Mouse (Mus musculus) right cerebral cortex, postnatal 4 days (tissue): Measurements from ENCODE around the gene Ptpn11.
"Not testable (repeated sequence)": the region's sequence is repeated elsewhere in the genome, so short reads cannot be mapped to it uniquely, and the experiment has no call there.

ENCODE experiments used
- DNase-seq: peaks from one replicate; pipeline ENCODE4 v3.0.0-alpha.2; 2022

The Ptpn11 gene

DNA sequence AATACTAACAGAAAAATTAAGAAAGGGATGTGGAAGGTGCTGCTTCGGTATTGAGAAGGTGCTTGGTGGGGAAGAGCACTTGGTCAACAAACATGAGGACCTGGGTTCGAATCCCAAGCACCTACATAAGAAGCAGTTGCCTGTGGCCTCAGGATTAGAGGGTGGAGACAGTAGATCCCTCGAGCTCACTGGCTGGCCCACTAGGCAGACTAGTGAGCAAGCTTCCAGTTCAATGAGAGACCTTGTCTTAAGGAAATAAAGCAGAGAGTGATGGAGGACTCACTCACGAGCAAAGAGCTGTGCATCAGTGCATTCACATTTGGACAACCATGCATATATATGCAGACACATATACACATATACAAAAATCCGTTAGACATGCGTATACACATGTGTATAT, 20.9 kb upstream of the Ptpn11 start:
- no peak for DNase-seq

DNA sequence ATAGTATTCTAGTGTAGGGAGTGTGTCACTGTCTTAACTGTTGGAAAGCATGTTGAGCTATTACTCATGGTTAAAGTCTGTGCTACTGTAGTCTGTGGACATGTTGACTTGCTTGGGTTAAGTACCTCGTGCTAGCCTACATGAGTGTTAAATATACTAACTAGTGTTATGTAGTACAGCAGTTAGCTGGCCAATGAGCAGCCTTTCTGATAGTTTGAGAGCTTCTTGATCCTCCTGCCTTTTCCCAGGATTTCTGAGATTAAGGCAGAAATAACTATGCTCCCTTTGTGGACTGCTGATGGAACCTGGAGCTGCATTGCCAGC, 19.4 kb upstream of the Ptpn11 start:
- DNase-seq, result no peak

DNA sequence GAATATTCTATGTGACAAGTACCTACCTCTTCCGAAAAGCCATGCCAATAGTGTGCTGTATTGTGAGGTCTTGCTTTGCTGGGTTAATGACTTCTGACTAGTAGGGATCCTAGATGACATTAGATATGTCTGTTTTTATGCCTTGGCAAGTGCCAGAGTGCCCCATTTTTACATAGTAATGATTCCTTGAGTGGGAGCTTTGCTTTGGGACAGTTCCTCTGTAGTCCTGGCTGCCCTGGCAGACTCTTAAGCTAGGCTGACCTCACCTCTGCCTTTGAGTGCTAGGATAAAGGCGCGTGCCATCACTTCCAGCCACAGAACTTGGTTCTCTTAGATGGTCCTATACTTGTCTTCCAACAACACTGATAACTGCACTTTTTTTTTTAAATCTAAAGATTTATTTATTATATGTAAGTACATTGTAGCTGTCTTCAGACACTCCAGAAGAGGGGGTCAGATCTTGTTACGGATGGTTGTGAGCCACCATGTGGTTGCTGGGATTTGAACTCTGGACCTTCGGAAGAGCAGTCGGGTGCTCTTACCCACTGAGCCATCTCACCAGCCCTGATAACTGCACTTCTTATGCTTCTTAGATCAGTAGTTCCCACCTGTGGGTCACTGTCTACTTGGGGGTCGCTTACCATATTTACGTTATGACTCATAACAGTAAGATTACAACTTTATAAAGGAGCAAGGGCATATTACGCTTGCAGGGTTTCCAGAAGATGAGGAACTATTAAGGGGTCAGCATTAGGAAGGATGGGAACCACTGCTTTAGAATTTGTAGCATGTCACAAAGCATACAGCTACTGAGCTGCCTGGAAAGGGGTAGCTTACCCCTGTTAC, 18.8 kb upstream of the Ptpn11 start:
- no peak for DNase-seq

DNA sequence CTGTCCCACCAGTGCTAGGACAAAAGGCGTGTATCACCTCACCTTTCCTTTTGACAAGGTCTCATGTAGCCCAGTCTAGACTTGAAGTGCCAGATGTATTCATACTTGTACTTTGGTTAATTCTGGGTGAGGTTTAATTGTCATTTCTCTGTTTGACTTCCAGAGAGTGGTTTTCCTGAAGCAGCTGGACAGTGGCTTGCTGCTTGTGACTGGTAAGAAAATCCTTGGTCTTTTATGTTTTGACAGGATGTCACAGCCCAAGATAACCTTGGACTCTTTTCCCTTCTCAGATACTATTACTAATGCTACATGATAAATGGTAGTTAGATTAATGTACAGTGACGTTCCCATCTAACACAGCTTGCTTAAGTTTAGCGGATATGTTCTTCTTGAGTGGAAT, 15.8 kb upstream of the Ptpn11 start:
- DNase-seq, result no peak

DNA sequence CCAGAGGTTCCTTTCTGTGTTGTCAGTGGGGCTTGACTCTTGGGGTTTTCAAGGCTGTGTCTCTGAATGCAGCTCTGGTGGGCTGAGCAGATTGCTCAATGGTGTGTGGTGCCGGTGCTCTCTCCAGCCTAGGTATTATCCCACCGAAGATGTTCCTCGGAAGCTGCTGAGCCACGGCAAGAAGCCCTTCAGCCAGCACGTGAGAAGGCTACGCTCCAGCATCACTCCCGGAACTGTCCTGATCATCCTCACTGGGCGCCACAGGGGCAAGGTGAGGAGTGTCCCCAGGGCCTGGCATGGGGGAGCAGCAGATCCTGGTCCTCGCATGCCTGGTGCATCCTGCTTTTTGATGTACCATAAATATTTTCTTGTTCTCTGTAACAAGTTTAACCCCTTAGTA, 15.3 kb upstream of the Ptpn11 start:
- DNase-seq, result no peak

DNA sequence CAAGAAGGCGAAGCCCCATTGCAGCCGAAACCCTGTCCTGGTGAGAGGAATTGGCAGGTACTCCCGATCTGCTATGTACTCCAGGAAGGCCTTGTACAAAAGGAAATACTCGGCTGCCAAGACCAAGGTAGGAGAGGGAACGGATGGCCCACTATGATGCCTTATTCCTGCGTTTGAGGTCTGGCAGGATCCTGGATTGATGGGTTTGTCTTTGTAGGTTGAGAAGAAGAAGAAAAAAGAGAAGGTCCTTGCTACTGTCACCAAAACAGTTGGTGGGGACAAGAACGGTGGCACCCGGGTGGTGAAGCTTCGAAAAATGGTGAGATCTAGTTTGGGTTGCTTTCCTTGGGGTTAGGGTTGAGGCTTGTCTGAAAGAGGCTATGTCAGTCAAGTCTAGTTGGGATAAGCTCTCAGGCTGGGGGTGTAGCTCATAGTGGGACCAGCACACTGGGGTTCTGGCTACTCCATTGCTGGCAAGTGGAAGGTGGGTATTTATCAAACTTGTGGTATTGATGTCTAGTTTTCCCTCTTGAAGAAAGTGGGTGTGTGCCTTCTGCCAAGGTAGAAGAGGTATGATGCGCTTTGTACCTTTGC, 14.4 kb upstream of the Ptpn11 start:
- not testable (repeated sequence) for DNase-seq

DNA sequence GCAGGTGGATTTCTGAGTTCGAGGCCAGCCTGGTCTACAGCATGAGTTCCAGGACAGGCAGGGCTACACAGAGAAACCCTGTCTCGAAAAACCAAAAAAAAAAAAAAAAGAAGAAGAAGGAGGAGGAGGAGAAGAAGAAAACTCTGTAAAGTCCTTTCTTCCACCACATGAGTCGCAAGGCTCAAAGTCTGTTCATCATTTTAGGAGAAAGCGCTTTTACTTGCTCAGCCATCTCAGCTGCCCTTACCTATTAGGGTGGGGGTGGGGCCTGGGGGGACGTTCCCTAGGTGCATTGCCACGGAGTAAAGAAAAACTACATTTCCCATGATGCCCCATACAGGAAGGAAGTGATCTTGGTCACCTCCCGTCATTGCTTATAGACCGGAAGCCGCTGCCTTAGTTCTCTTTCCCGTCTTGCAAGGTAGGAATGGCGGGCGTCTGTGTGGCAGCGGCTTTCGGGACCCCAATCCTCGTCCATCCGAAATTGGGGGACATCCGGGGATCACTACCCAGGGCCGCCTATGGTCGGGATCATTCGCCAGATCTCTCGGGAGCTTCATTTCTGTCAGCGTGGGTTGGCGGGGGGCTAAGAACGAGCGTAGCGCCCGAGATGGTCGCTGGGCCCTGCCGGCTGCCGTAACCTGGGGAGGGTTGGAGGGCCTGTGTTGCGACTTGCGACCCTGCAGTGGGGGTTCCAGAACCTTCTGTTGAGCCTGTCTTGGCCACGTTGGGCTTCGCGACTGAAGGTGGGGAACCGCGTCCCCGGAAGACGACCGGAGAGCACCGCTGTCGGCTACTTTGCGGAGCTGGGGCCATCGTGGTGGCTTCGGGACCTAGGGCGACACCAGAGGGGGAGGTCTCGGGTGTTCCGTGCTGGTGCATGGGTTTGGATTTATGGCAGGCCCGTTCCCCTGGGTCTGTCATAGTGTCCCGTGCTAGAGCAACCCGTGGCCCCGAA, 13.2 kb upstream of the Ptpn11 start, which contains the start of gene Rpl6:
Rpl6 (plus strand) TSS at position 350 of the 958 bp plus-strand sequence.
- peak; percentile 72 for DNase-seq

DNA sequence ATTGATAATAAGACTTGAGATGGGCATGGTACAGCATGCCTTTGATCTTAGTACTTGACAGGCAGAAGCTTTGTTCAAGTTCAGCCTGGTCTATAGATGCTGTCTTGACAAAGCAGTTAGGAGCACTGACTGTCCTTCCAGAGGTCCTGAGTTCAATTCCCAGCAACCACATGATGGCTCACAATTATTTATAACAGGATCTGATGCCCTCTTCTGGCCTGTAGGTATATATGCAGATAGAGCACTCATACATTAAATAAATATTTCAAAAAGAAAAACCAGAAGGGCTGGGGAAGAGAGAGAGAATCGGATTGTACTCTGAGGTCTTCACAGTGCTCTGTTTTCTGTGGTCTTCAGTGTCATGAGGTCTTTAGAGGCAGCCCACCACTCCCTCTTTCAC, 11.3 kb upstream of the Ptpn11 start:
- no peak for DNase-seq

DNA sequence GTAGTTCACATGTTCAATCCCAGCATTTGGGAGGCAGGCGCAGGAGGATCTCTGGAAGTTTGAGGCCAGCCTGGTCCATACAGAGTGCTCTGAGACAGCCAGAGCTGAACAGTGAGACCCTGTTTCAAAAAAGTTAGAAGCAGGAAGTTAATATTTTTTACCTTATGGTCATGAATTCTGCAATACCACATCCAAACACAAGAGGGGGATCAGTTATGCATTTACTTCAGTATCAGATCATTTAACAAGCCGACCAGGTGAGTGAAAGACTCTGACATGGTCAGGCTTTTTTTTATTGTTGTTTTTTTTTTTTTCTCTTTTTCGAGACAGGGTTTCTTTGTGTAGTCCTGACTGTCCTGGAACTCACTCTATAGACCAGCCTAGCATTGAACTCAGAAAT, 10.5 kb upstream of the Ptpn11 start:
- DNase-seq, result no peak

DNA sequence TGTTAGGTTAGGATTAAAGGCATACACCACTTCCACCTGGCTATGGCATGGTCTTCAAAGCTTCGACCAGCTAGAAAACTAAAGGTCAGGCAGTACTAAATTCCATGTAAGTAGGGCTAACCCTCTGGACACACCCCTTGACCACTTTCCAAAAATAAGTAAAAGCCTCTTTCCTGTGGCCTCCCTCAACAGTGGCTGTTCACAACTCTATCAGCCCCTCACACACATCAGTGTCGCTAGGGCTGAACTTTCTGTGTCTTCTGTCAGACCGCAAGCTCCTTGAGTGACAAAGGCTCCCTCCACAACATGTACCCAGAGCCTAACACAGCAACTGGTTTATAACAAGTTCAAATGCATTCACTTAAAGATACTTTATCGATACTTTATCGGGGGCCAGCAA, 7.2 kb upstream of the Ptpn11 start:
- no peak for DNase-seq

DNA sequence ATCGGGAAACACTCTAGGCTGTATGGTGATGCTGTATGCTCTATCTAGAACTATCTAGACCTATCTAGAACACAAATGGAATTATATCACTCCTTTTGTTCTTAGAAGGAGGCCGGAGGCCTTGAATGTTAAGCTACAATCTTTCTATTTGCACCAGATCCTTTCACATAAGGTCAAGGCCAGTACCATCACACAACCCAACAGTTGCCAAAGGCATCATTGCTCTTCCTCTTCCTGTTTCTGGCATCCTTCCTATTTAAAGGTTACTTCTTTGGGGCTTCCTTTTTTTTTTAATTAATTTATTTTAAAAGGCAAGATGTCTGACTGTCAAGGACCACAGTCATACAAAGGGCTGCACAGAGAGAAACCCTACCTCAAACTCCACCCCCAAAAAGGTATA, 6.1 kb upstream of the Ptpn11 start:
- no peak for DNase-seq

DNA sequence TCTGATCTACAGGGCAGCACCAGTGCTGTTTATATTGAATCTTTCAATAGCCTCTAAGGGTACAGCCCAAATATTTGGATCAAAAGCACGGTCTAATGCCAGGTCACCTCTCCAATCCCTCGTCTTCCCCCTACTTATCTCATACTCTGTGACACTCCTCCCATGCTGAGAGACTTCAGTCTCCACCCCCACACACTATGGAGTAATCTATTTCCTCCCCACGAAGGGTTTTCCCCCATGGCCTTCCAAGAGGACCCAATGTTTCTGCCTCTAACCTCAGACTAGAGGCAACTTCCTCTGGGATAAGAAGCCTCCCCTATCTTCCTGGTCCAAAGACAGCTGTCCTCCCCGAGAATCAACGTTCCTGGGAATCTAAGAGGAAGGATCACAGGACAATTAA, 5.6 kb upstream of the Ptpn11 start:
- no peak for DNase-seq

DNA sequence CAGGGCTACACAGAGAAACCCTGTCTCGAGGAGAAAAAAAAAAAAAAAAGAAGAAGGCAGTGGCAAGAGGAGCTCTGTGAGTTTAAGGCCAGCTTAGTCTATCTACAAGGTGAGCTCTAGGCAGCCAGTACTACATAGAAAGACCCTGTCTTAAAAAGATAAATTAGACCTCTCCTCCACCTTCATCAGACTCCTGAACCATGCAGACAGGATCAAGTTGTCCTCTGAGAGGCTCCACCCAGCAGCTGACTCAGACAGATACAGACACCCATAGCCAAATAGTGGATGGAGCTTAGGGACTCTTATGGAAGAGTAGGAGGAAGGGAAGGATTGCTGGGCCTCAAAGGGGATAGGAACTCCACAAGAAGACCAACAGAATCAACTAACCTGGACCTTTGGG, 3.0 kb upstream of the Ptpn11 start:
- no peak for DNase-seq

DNA sequence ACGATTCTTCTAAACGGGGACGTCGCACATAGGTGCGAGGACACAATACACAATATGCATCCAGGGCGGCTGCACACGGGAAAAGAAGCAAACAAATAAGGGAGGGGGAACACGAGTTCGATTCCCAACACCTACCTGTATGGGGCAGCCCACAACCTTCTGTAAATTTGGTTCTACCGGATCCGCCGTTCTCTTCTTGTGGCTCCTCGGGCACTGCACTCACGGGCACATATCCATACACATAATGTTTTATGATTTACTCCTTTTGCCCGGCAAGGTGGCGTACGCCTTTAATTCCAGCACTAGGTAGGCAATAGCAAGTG, 348 bp upstream of the Ptpn11 start:
- DNase-seq, result no peak

DNA sequence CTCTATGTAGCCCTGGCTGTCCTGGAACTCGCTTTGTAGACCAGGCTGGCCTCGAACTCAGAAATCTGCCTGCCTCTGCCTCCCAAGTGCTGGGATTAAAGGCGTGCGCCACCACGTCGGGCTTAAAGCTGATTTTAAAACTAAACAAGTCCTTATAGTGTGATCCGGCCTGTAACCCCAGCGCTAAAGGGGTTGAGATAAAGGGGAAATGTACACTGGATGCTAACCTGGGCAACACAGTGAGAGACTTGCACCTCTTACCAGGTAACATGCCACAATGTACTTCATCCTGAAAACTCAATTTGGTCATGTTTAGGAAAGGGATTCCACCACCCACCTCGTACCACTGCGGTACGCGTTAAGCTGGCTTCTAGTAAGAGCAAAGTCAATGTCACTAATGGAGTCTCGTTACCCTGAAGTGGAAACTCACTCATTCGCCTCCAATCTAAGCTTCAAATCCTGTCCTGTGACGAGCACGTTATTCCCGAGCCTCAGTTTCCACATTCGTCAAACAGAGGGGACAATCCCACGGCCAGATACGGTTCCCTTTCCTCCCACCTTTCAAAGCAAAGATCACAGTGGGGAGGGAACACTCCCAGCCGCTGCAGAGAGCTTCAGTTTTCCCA, 874 bp downstream of the Ptpn11 start:
- no peak for DNase-seq

DNA sequence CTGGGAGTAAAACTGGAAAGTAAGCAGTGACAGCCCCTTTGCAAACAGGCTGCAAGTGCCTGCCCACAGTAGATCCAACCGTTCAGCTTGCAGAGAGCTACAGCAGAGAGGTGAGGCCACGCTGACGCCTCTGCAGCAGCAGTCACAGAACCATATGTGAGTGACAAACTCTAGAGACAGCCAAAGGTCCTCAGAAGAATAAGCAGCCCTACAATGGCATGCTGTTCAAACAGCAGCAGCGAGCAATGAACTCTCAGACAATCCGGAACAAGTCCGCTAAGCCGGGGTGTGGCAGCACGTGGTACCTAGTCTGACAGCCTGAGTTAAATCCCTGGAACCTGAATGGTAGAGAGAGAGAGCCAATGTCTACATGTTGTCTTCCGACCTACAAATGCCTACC, 2.0 kb downstream of the Ptpn11 start:
- no peak for DNase-seq

DNA sequence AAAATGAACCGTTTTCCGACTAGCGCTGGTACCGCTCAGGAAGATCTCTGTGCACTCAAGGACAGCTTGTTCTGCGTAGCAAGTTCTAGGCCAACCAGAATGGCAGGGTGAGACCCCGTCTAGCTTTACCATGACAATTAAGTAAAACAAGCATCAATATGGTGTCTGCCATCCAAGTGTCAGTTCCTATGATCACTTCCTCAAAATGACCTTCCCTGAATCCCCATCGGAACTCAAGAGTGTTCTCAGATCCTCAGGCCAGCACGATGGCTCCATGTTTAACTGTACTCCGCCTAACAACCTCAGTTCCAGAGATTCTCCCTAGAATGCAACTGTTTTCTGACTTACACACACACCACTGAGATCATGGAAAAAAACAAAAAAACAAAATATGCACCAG, 2.9 kb downstream of the Ptpn11 start:
- no peak for DNase-seq

DNA sequence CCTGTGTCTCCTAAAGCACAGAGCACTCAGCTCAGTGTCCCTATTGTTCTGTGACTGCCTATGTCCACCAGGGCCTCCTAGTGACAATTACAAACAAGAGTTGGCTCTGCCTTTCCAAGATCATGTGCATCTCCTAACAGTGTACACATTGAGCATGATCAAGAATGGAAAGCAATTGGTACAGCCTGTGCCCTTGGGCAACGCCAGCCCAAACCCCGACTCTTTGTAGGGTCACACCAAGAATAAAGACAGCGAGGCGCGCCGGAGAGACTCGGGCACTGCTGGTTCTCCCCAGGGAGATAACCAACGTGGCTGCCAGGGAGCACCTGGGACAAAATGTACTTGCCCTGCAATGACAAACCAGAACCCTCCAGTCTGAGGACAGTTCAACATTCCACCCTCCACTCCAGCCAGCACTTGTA, 3.6 kb downstream of the Ptpn11 start:
- no peak for DNase-seq

DNA sequence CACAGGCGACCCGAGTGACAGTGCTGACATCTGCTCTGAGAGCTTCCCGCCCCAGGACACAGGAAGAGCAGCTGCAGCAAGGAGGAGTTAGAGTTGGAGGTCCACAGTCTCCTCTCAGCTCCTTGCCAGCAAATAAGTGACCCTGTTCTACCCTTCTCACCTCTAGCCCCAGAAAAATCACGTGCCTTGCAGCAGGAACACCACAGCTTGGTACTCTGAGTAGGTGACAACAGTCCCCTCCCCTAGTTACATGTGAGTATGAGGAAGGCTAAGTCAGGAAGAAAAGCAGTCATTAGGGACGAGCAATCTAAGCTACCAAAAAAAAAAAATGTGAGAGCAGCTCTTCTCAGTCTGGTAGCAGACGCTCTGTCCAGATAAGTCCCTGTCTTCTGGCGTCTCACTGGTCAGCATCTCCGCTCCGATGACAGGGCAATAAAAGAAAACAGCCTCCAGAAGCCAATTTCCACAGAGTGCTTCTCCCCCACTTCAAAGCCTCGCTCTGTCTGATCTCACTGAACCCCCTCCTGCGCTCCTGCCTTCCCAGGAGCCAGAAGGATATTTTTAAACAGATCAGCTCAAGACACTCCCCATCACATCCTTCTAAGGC, 6.1 kb downstream of the Ptpn11 start:
- no peak for DNase-seq

DNA sequence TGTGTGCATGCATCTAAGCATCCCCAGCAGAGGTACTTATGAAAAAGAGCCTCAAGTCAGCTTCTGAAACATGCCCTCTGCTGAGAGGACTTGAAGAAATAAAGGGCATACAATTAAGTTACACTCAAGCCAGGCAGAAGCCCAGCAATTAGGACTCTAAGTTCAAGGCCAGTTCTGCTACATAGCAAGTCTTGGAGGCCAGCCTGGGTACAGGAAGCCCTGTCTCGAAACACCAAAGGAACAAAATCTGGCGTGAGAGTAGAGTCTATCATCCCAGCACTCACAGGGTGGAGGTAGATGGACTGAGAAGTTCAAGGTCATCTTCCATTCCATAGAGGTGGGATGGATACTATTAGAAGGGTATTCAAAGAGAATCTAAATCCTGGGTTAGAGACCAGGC, 6.8 kb downstream of the Ptpn11 start:
- DNase-seq, result no peak

DNA sequence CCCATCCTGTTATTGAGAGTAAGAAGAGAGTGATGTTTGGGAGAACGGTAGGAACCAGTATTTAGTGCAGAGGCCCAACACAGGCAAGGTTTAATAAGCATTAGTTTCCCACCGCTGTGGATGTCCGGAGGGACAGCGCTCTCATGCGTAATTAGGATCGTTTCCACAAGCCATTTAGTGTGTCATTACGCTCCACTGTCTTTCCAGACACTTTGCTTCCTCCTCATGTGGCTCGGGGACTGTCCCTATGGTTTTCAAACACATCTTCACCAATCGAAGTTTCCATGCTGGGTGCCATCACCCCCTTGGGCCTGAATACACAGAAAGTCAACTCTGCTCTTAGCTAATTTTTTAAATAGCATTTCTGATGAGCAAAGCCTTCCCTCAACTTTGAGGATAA, 7.9 kb downstream of the Ptpn11 start:
- DNase-seq, result no peak

DNA sequence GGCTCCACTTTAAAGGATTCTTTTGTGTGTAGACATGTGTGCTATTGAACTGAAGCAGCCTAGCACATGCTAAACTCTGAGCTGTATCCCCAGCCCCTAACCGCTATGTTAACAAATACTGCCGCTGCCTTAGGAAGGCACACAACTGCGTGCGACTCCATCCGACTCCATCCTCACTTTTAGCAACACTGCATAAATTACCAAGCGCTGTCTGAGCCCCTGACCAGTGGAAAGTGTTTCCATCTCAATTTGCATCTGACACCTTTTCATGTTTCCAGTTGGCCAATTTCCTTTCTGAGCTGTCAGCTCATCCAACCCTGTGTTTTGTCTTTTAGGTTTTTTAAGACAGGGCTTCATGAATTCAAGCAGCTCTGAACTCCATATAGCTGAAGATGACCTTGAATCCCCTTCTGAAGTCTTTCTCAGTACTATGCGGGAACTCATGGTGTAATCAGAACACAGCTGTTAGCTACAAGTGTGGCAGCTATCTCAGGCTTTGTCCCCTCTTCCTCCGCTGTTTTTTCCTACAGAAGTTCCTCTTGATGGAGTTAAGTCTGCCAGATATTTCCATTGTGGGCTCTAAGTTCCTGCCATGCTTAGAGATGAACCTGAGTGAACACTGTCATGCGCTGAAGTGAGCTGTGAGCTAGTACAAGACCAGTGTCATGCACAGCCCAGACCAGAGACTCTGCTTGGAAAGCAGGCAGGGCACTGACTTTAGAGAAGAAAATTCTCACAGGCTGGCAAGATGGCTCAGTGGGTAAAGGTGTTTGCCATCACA, 11.9 kb downstream of the Ptpn11 start:
- no peak for DNase-seq
